Mouse (Mus musculus): Measurements from ENCODE around the gene Cks1b. TPM values are rescaled to one million over a fixed set of nuclear protein-coding genes. Genes with fewer than 3 reads are reported as not detected.
A peak's percentile ranks its signal among the peaks of the same experiment; 100 is the strongest.

Gene Cks1b
- total and polyA plus RNA-seq, 3 experiments = 177 to 438 (median 271) TPM

GRCm38 (mm10) chr3:89394894-89395256, 23.3 kb downstream of the Cks1b start:
- Histone ChIP-seq H3K27ac (ENCODE audit: control insufficient read depth, low read depth, low read length) (peak overlapping the region; percentile 75), H3K36me3 (ENCODE audit: control insufficient read depth in 1 of 2, insufficient read depth in 2 of 2, low read length in 2 of 2) (peaks cover 0 to 17% of the 10 kb centered on the region in 2 experiments; a peak in 2 of 4 replicates), H3K9ac (ENCODE audit: control insufficient read depth, low read depth, low read length, poor library complexity, severe bottlenecking) (peak overlapping the region; percentile 73), H3K9me3 (replicated peaks; ENCODE audit: insufficient read depth, low read length) (no peaks in the 10 kb centered on the region), H3K4me3 (ENCODE audit: control insufficient read depth in 1 of 2, insufficient read depth in 1 of 2, low read depth in 2 of 2, low read length in 2 of 2) (peak overlapping the region; percentile 75 to 78), H3K27me3 (ENCODE audit: control insufficient read depth in 1 of 2, insufficient read depth in 2 of 2, low read length in 2 of 2) (no peaks in the 10 kb centered on the region), H3K79me2 (ENCODE audit: control insufficient read depth, insufficient read depth, low read length, poor library complexity) (peaks cover 16% of the 10 kb centered on the region), H3K4me1 (ENCODE audit: control insufficient read depth in 1 of 2, insufficient read depth in 2 of 2, low read length in 2 of 2) (peaks cover 11 to 22% of the 10 kb centered on the region in 2 experiments)
- DNase-seq (ENCODE audit: low read depth, low spot score) = peak; percentile 94
- TF ChIP-seq POLR2AphosphoS5 (IDR thresholded peaks at IDR 0.05; ENCODE audit: borderline replicate concordance, low read depth, low read length) (no peak), ZMIZ1 (IDR thresholded peaks at IDR 0.05; ENCODE audit: low read depth, low read length) (no peak), TBP (IDR thresholded peaks at IDR 0.05; ENCODE audit: low read depth, low read length) (peak; percentile 66; the same call in 1 of the 2 replicates), ELF1 (IDR thresholded peaks at IDR 0.05; ENCODE audit: low read depth, low read length) (no peak), USF2 (IDR thresholded peaks at IDR 0.05; ENCODE audit: borderline replicate concordance in 1 of 2, insufficient read depth in 1 of 2, low read depth in 1 of 2, low read length in 2 of 2) (no peak), POLR2A (IDR thresholded peaks at IDR 0.05; ENCODE audit: control insufficient read depth in 1 of 2, insufficient read depth in 1 of 2, low read depth in 1 of 2, low read length in 2 of 2, poor library complexity in 1 of 2) (peak in 1 of 2 experiments; percentile 47; a peak in 1 of 4 replicates), KAT2A (conservative IDR thresholded peaks at IDR 0.05; ENCODE audit: low read depth, low read length) (no peak), USF1 (IDR thresholded peaks at IDR 0.05; ENCODE audit: low read depth, low read length) (no peak), SMC3 (IDR thresholded peaks at IDR 0.05; ENCODE audit: low read depth, low read length) (no peak), GATA1 (IDR thresholded peaks at IDR 0.05; ENCODE audit: low read depth, low read length) (peak; percentile 9; the same call in 1 of the 2 replicates), TAL1 (IDR thresholded peaks at IDR 0.05; ENCODE audit: low read length) (no peak), ETS1 (IDR thresholded peaks at IDR 0.05; ENCODE audit: low read depth, low read length) (no peak), TCF12 (IDR thresholded peaks at IDR 0.05; ENCODE audit: low read depth, low read length) (peak; percentile 3; the same call in 1 of the 2 replicates), MAZ (IDR thresholded peaks at IDR 0.05; ENCODE audit: low read depth, low read length) (peak; percentile 98), RCOR1 (IDR thresholded peaks at IDR 0.05; ENCODE audit: low read depth, low read length) (no peak), CHD2 (IDR thresholded peaks at IDR 0.05; ENCODE audit: low read length) (peak; percentile 10; the same call in 1 of the 2 replicates), MXI1 (IDR thresholded peaks at IDR 0.05; ENCODE audit: low read depth, low read length) (peak; percentile 78), BHLHE40 (IDR thresholded peaks at IDR 0.05; ENCODE audit: borderline replicate concordance, low read depth, low read length) (no peak), NELFE (IDR thresholded peaks at IDR 0.05; ENCODE audit: low read depth, low read length) (no peak), ZKSCAN1 (IDR thresholded peaks at IDR 0.05; ENCODE audit: low read depth, low read length) (no peak), CHD1 (IDR thresholded peaks at IDR 0.05; ENCODE audit: low read depth, low read length) (no peak), GABPA (IDR thresholded peaks at IDR 0.05; ENCODE audit: low read depth, low read length) (no peak), MYC (IDR thresholded peaks at IDR 0.05; ENCODE audit: low read depth, low read length) (no peak), ZNF384 (IDR thresholded peaks at IDR 0.05; ENCODE audit: low read depth, low read length) (no peak), SIN3A (IDR thresholded peaks at IDR 0.05; ENCODE audit: low read length) (peak; percentile 99), CTCF (IDR thresholded peaks at IDR 0.05 in 2 of 3, conservative IDR thresholded peaks at IDR 0.05 in 1 of 3; ENCODE audit: control insufficient read depth in 1 of 3, insufficient read depth in 1 of 3, low read depth in 2 of 3, low read length in 3 of 3, poor library complexity in 1 of 3, severe bottlenecking in 1 of 3) (no peak), MEF2A (IDR thresholded peaks at IDR 0.05; ENCODE audit: extremely low read depth, insufficient replicate concordance, low read depth, low read length, poor library complexity, severe bottlenecking) (no peak), ZC3H11A (IDR thresholded peaks at IDR 0.05; ENCODE audit: low read depth, low read length) (no peak), JUND (IDR thresholded peaks at IDR 0.05; ENCODE audit: low read depth, low read length) (no peak), HCFC1 (IDR thresholded peaks at IDR 0.05; ENCODE audit: low read depth, low read length) (peak; percentile 77), UBTF (IDR thresholded peaks at IDR 0.05; ENCODE audit: borderline replicate concordance, insufficient read depth, low read depth, low read length) (no peak), NRF1 (IDR thresholded peaks at IDR 0.05; ENCODE audit: insufficient read depth, low read depth, low read length, poor library complexity, severe bottlenecking) (no peak), MYB (IDR thresholded peaks at IDR 0.05; ENCODE audit: low read depth, low read length) (no peak), MAX (IDR thresholded peaks at IDR 0.05; ENCODE audit: low read length) (no peak; the same call in 1 of the 2 replicates), EP300 (IDR thresholded peaks at IDR 0.05; ENCODE audit: low read depth in 1 of 2, low read length in 2 of 2) (no peak; a peak in 1 of 4 replicates), E2F4 (IDR thresholded peaks at IDR 0.05; ENCODE audit: borderline replicate concordance, low read depth, low read length) (no peak), POLR2AphosphoS2 (IDR thresholded peaks at IDR 0.05; ENCODE audit: low read length) (no peak; the same call in 1 of the 2 replicates), RAD21 (IDR thresholded peaks at IDR 0.05; ENCODE audit: low read depth, low read length) (no peak)
